Mouse (Mus musculus) hindbrain, embryonic 15.5 days (tissue): ENCODE measurements around the gene B020004J07Rik. TPM values are rescaled to one million over a fixed set of nuclear protein-coding genes. Genes with fewer than 3 reads are reported as not detected.
"Not testable (repeated sequence)": the region's sequence is repeated elsewhere in the genome, so short reads cannot be mapped to it uniquely, and the experiment has no call there.

Source experiments
- ATAC-seq: fragments of 200-750 bp; cut with Nextera tagmentation; 2 replicates; pipeline ENCODE4 v1.8.0; 2017; ENCODE audit warnings: low read depth, moderate number of reproducible peaks, moderate TSS enrichment; ENCODE audit not compliant: low FRiP score
- H3K27ac ChIP-seq: fragments of 300-500 bp; sonication (generic); replicated peaks from 2 replicates; pipeline ENCODE4 v1.5.1; 2015; ENCODE audit warnings: mild to moderate bottlenecking, inconsistent platforms
- H3K27me3 ChIP-seq: fragments of 300-500 bp; sonication (generic); 2 replicates; pipeline ENCODE4 v1.6.1; 2015; ENCODE audit warnings: control low read depth, inconsistent platforms
- H3K36me3 ChIP-seq: fragments of 300-500 bp; sonication (generic); 2 replicates; pipeline ENCODE4 v1.6.1; 2015; ENCODE audit warnings: control low read depth, inconsistent platforms
- H3K4me1 ChIP-seq: fragments of 300-500 bp; sonication (generic); replicated peaks from 2 replicates; pipeline ENCODE4 v1.6.1; 2015; ENCODE audit warnings: control low read depth, inconsistent platforms
- H3K4me2 ChIP-seq: fragments of 300-500 bp; sonication (generic); 2 replicates; pipeline ENCODE4 v1.6.1; 2015; ENCODE audit warnings: moderate library complexity, mild to moderate bottlenecking, inconsistent platforms
- H3K4me3 ChIP-seq: fragments of 300-500 bp; sonication (generic); 2 replicates; pipeline ENCODE4 v1.5.1; 2015; ENCODE audit warnings: mild to moderate bottlenecking, inconsistent platforms
- H3K9ac ChIP-seq: fragments of 300-500 bp; sonication (generic); 2 replicates; pipeline ENCODE4 v1.6.1; 2015; ENCODE audit warnings: inconsistent platforms
- H3K9me3 ChIP-seq: fragments of 300-500 bp; sonication (generic); 2 replicates; pipeline ENCODE4 v1.6.1; 2016; ENCODE audit warnings: control low read depth, inconsistent platforms
- WGBS: fragments of 180-500 bp; shearing (Covaris S2); methylation state at CpG from one replicate; pipeline ENCODE4 v1.1.7; 2015; 5-methylcytosine and 5-hydroxymethylcytosine counted together
- polyA plus RNA-seq: library from polyadenylated mRNA; unstranded; fragments of >200 nt; fragmentation: Nextera tagmentation; extraction: Ambion mirVana; gene quantifications from 2 replicates; pipeline ENCODE4 v1.2.1, GENCODE M21; 2015

B020004J07Rik gene
- not detected in 2 replicates for polyA plus RNA-seq

- H3K4me2 ChIP-seq, H3K9ac ChIP-seq: not testable (repeated sequence)
- 96% methylated on average over 4 of the region's 4 CpGs for WGBS
These were observed at the start of gene B020004J07Rik for GRCm38 (mm10) chr4:101843923-101844322. Gene B020004J07Rik, minus strand, starts transcription at chr4:101844023.

GRCm38 (mm10) chr4:101889377-101889776, 45.6 kb upstream of the B020004J07Rik start:
- Histone ChIP-seq H3K4me3 (no peak overlapping the region), H3K27ac (no peak overlapping the region), H3K4me2 (no peak overlapping the region), H3K36me3 (no peaks in the 10 kb centered on the region), H3K27me3 (no peaks in the 10 kb centered on the region), H3K9ac (no peak overlapping the region), H3K9me3 (no peaks in the 10 kb centered on the region), H3K4me1 (no peaks in the 10 kb centered on the region)
- no peak for ATAC-seq

More at GRCm38 (mm10) chr4:101843923-101844322, at the start of gene B020004J07Rik:
- H3K4me3 ChIP-seq, H3K9me3 ChIP-seq, H3K36me3 ChIP-seq, ATAC-seq, H3K4me1 ChIP-seq, H3K27me3 ChIP-seq, H3K27ac ChIP-seq: not testable (repeated sequence)

DNA sequence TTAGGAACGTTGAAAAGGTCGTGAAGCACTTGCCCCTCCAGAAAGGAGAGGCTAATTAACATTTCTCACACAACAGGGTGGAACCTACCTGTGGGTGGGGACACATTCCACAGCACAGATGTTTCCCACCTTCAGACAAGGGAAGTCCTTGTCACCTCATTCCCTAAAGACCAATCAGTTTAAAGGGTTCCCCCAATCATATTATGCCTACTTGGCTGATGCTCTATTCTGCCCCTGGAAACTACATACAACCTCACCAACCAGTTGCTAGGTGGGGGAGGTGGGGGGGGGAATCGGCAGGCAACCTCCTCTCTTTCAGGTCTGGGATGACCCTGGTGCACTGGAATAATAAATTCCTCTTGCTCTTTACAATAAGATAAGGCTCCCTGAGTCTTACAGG, 39.8 kb upstream of the B020004J07Rik start:
- Histone ChIP-seq H3K27me3 (no peaks in the 10 kb centered on the region), H3K4me1 (no peaks in the 10 kb centered on the region), H3K9me3 (no peaks in the 10 kb centered on the region), H3K4me3 (no peak overlapping the region), H3K36me3 (no peaks in the 10 kb centered on the region), H3K27ac (no peak overlapping the region), H3K9ac (no peak overlapping the region), H3K4me2 (no peak overlapping the region)
- ATAC-seq, result no peak
- 50% methylated on average over 3 of the region's 3 CpGs for WGBS

DNA sequence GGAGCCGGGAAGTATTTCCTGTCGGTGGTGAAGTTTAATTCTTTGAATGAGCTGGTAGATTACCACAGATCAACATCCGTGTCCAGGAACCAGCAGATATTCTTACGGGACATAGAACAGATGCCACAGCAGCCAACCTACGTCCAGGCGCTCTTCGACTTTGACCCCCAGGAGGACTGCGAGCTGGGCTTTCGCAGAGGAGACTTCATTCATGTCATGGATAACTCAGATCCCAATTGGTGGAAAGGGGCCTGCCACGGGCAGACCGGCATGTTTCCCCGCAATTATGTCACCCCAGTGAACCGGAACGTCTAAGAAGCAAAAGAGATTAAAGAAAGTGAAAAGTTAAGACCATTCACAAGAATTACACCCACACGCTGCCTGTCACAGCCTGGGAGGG, 31.9 kb upstream of the B020004J07Rik start:
- H3K36me3 ChIP-seq, H3K27me3 ChIP-seq, H3K9me3 ChIP-seq, H3K27ac ChIP-seq, H3K9ac ChIP-seq, H3K4me1 ChIP-seq, H3K4me3 ChIP-seq, ATAC-seq, H3K4me2 ChIP-seq: not testable (repeated sequence)
- whole genome bisulfite sequencing, result 84% methylated on average over 15 of the region's 15 CpGs

DNA sequence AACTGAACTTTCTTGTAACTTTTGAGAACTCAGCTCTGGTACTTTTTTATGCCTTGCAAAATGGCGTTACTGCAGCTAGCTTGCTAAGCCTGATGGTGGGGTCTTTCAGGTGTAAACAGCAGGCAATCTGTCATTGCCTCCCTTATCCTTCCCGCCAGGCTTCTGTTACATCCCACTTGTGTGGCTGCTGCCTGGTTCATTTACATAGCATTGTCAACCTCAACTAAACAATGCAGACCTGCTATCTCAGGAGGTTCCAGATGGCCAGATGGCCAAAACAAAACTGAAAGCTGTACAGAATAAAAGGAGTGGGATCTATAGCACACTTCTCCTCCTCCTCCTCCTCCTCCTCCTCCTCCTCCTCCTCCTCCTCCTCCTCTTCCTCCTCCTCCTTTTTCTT, 28.2 kb upstream of the B020004J07Rik start:
- H3K9ac ChIP-seq, ATAC-seq, H3K4me2 ChIP-seq, H3K9me3 ChIP-seq, H3K4me1 ChIP-seq, H3K27ac ChIP-seq, H3K27me3 ChIP-seq, H3K4me3 ChIP-seq, H3K36me3 ChIP-seq: not testable (repeated sequence)
- WGBS, result 65% methylated on average over 2 of the region's 2 CpGs

GRCm38 (mm10) chr4:101862289-101862688, 18.5 kb upstream of the B020004J07Rik start:
- no peaks in the 10 kb centered on the region for H3K27me3 ChIP-seq
- H3K9me3 ChIP-seq, result no peaks in the 10 kb centered on the region
- H3K27ac ChIP-seq, result no peak overlapping the region
- 93% methylated on average over 6 of the region's 6 CpGs for WGBS
- no peak for ATAC-seq
- no peak overlapping the region for H3K9ac ChIP-seq
- no peak overlapping the region for H3K4me3 ChIP-seq
- no peaks in the 10 kb centered on the region for H3K4me1 ChIP-seq
- H3K4me2 ChIP-seq, result no peak overlapping the region
- H3K36me3 ChIP-seq, result no peaks in the 10 kb centered on the region

DNA sequence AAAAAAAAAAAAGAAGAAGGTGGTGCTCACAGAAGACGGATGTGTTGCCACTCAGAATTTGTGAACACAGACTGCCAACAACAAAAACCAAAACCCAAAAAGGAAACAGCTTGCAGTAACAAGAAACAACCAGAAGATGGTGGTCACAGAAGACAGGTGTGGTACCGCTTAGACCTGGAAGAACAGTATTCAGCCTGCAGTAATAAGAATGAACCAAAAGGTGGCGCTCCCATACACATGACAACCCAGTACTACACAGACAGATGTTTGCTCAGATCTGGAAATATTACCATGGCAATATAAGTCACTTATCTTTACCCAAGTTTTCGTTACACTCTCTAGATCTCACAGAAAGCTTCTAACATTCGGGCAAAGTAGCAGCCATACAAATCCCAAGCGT, 17.1 kb upstream of the B020004J07Rik start:
- H3K4me2 ChIP-seq, result no peak overlapping the region
- no peak overlapping the region for H3K27ac ChIP-seq
- no peaks in the 10 kb centered on the region for H3K4me1 ChIP-seq
- H3K36me3 ChIP-seq, result no peaks in the 10 kb centered on the region
- no peak for ATAC-seq
- H3K9ac ChIP-seq, result no peak overlapping the region
- 44% methylated on average over 6 of the region's 6 CpGs for WGBS
- no peaks in the 10 kb centered on the region for H3K9me3 ChIP-seq
- H3K27me3 ChIP-seq, result no peaks in the 10 kb centered on the region
- no peak overlapping the region for H3K4me3 ChIP-seq

- no peak overlapping the region for H3K4me3 ChIP-seq
- 61% methylated on average over 2 of the region's 2 CpGs for WGBS
These were observed 7.1 kb upstream of the B020004J07Rik start for GRCm38 (mm10) chr4:101850908-101851307.

More at GRCm38 (mm10) chr4:101850908-101851307, 7.1 kb upstream of the B020004J07Rik start:
- Histone ChIP-seq H3K9ac (no peak overlapping the region), H3K4me2 (no peak overlapping the region), H3K36me3 (no peaks in the 10 kb centered on the region), H3K27ac (no peak overlapping the region), H3K9me3 (no peaks in the 10 kb centered on the region), H3K27me3 (no peaks in the 10 kb centered on the region), H3K4me1 (no peaks in the 10 kb centered on the region)
- ATAC-seq, result no peak

Other genes starting within 250 kb of the B020004J07Rik start
- 84.5 and 91.3 TPM in 2 replicates for gene Leprot, start 196.3 kb downstream of the B020004J07Rik start, polyA plus RNA-seq
- gene Lepr, start 126.6 kb downstream of the B020004J07Rik start, polyA plus RNA-seq, result 3.4 and 5.3 TPM in 2 replicates
- gene C130073F10Rik, start 49.8 kb upstream of the B020004J07Rik start, polyA plus RNA-seq, result not detected in 2 replicates
- not detected in 2 replicates for gene Gm12800, start 65.1 kb upstream of the B020004J07Rik start, polyA plus RNA-seq
- not detected in 2 replicates for gene Gm12794, start 96.4 kb upstream of the B020004J07Rik start, polyA plus RNA-seq
- not detected in 2 replicates for gene Gm12790, start 137.0 kb upstream of the B020004J07Rik start, polyA plus RNA-seq
- gene Gm12789, start 142.6 kb upstream of the B020004J07Rik start, polyA plus RNA-seq, result not detected in 2 replicates
- 44.0 TPM in 2 replicates for gene Pde4b, start 243.5 kb upstream of the B020004J07Rik start, polyA plus RNA-seq